Mouse (Mus musculus) liver, embryonic 14.5 days (tissue): ENCODE data around the gene Wfs1. TPM values are rescaled to one million over a fixed set of nuclear protein-coding genes. Genes with fewer than 3 reads are reported as not detected.
"Not testable (repeated sequence)": the region's sequence is repeated elsewhere in the genome, so short reads cannot be mapped to it uniquely, and the experiment has no call there.

Experiments used
- ATAC-seq: fragments of 200-750 bp; cut with Nextera tagmentation; 2 replicates; pipeline ENCODE4 v1.8.0; 2017; ENCODE audit warnings: moderate number of reproducible peaks, mild to moderate bottlenecking, moderate library complexity; ENCODE audit not compliant: insufficient read depth
- DNase-seq, 3 experiments: peaks; one replicate each; pipeline ENCODE4 v3.0.0-alpha.2; 2012 to 2013; ENCODE audit warnings: low read depth in 3 of 3, low spot score in 3 of 3
- H3K27ac ChIP-seq: fragments of 300-500 bp; sonication (generic); 2 replicates; pipeline ENCODE4 v1.5.1; 2014; ENCODE audit warnings: moderate library complexity, mild to moderate bottlenecking, control low read depth, inconsistent platforms
- H3K27me3 ChIP-seq: fragments of 300-500 bp; sonication (generic); 2 replicates; pipeline ENCODE4 v1.6.1; 2014; ENCODE audit warnings: mild to moderate bottlenecking, low read length, moderate library complexity; ENCODE audit not compliant: control insufficient read depth, insufficient read depth
- H3K36me3 ChIP-seq: fragments of 300-500 bp; sonication (generic); replicated peaks from 2 replicates; pipeline ENCODE4 v1.6.1; 2014; ENCODE audit warnings: low read depth; ENCODE audit not compliant: control insufficient read depth, insufficient read depth
- H3K4me1 ChIP-seq, 2 experiments: fragments of 200-500 bp in 1 of 2; fragments of 300-500 bp in 1 of 2; sonication (generic) in 1 of 2; replicated peaks; 2 replicates each; pipeline ENCODE4 v1.6.1; 2012 to 2014; ENCODE audit warnings: antibody characterized with exemption in 1 of 2, inconsistent platforms in 1 of 2, low read length in 1 of 2; ENCODE audit not compliant: control insufficient read depth in 2 of 2, insufficient read depth in 2 of 2
- H3K4me2 ChIP-seq: fragments of 300-500 bp; sonication (generic); 2 replicates; pipeline ENCODE4 v1.6.1; 2014; ENCODE audit warnings: low read depth, mild to moderate bottlenecking, control low read depth, moderate library complexity
- H3K4me3 ChIP-seq, 2 experiments: fragments of 200-500 bp in 1 of 2; fragments of 300-500 bp in 1 of 2; sonication (generic) in 1 of 2; 2 replicates each; pipeline ENCODE4 v1.5.1; 2012 to 2014; ENCODE audit warnings: low read depth in 2 of 2, low read length in 2 of 2, mild to moderate bottlenecking in 2 of 2, control low read depth in 1 of 2, inconsistent platforms in 1 of 2, moderate library complexity in 1 of 2; ENCODE audit not compliant: insufficient read depth in 1 of 2
- H3K9ac ChIP-seq: fragments of 300-500 bp; sonication (generic); replicated peaks from 2 replicates; pipeline ENCODE4 v1.6.1; 2014; ENCODE audit warnings: mild to moderate bottlenecking, control low read depth, moderate library complexity
- H3K9me3 ChIP-seq: fragments of 300-500 bp; sonication (generic); 2 replicates; pipeline ENCODE4 v1.6.1; 2016; ENCODE audit warnings: low read length, mixed read lengths; ENCODE audit not compliant: control insufficient read depth
- CTCF ChIP-seq: IDR thresholded peaks from 2 replicates; pipeline ENCODE4 v1.5.1; 2016; ENCODE audit warnings: antibody characterized with exemption, low read depth, control low read depth
- EP300 ChIP-seq: IDR thresholded peaks from 2 replicates; pipeline ENCODE4 v1.6.1; 2016; ENCODE audit warnings: antibody characterized with exemption, low read depth
- WGBS: fragments of 180-500 bp; shearing (Covaris S2); extraction: QIAGEN DNeasy Blood & Tissue Kit; methylation state at CpG from one replicate; pipeline ENCODE4 v1.1.7; 2014; ENCODE audit not compliant: insufficient replicate concordance; 5-methylcytosine and 5-hydroxymethylcytosine counted together
- polyA plus RNA-seq, 2 experiments: library from polyadenylated mRNA; depleted of rRNA in 1 of 2; stranded (reverse) in 1 of 2; unstranded in 1 of 2; fragments of >200 nt; fragmentation: Nextera tagmentation in 1 of 2; extraction: Ambion mirVana in 1 of 2; gene quantifications; 2 replicates each; pipeline versions ENCODE4 v1.2.1 to v1.2.3; 2012 to 2014

The Wfs1 gene
- polyA plus RNA-seq, 2 experiments: 0.72 to 0.84 TPM

- Histone ChIP-seq H3K4me3 (no peak overlapping the region), H3K9me3 (no peaks in the 10 kb centered on the region), H3K4me2 (no peak overlapping the region), H3K9ac (no peak overlapping the region), H3K36me3 (no peaks in the 10 kb centered on the region), H3K27me3 (no peaks in the 10 kb centered on the region), H3K4me1 (no peaks in the 10 kb centered on the region), H3K27ac (no peak overlapping the region)
- 35% methylated on average over 8 of the region's 8 CpGs for WGBS
- no peak for DNase-seq
- ATAC-seq: no peak
- TF ChIP-seq EP300: no peak
- TF ChIP-seq CTCF: no peak
Measured at GRCm38 (mm10) chr5:36945102-36945701, 43.8 kb downstream of the Wfs1 start.

GRCm38 (mm10) chr5:36944552-36944951 is 44.5 kb downstream of the Wfs1 start:
- Histone ChIP-seq H3K4me3 (no peak overlapping the region), H3K27ac (no peak overlapping the region), H3K9ac (no peak overlapping the region), H3K27me3 (no peaks in the 10 kb centered on the region), H3K9me3 (no peaks in the 10 kb centered on the region), H3K4me2 (no peak overlapping the region), H3K36me3 (no peaks in the 10 kb centered on the region), H3K4me1 (no peaks in the 10 kb centered on the region)
- ATAC-seq (no peak), DNase-seq (no peak)
- WGBS: 45% methylated on average over 5 of the region's 5 CpGs
- TF ChIP-seq CTCF (no peak), EP300 (no peak)

- WGBS: 53% methylated on average over 2 of the region's 2 CpGs
- H3K27me3 ChIP-seq: no peaks in the 10 kb centered on the region
- no peak overlapping the region for H3K4me3 ChIP-seq
- TF ChIP-seq CTCF: peak; percentile 50
- no peak for TF ChIP-seq EP300
- no peak overlapping the region for H3K4me2 ChIP-seq
- no peaks in the 10 kb centered on the region for H3K4me1 ChIP-seq
- no peaks in the 10 kb centered on the region for H3K36me3 ChIP-seq
- DNase-seq (no peak), ATAC-seq (no peak)
- H3K9ac ChIP-seq: no peak overlapping the region
- no peak overlapping the region for H3K27ac ChIP-seq
- H3K9me3 ChIP-seq: no peaks in the 10 kb centered on the region
Measured at GRCm38 (mm10) chr5:36942446-36942845, 46.6 kb downstream of the Wfs1 start.

- WGBS: 48% methylated on average over 2 of the region's 2 CpGs
- not testable (repeated sequence) for H3K4me1 ChIP-seq, ATAC-seq, H3K27ac ChIP-seq, H3K9ac ChIP-seq, H3K36me3 ChIP-seq, H3K4me3 ChIP-seq, H3K9me3 ChIP-seq, DNase-seq, H3K4me2 ChIP-seq, H3K27me3 ChIP-seq
Measured at GRCm38 (mm10) chr5:36938991-36939390, 50.0 kb downstream of the Wfs1 start.

- no peaks in the 10 kb centered on the region for H3K36me3 ChIP-seq
- no peak overlapping the region for H3K9ac ChIP-seq
- DNase-seq (no peak), ATAC-seq (no peak)
- H3K9me3 ChIP-seq: no peaks in the 10 kb centered on the region
- no peaks in the 10 kb centered on the region for H3K27me3 ChIP-seq
- H3K4me2 ChIP-seq: no peak overlapping the region
- H3K27ac ChIP-seq: no peak overlapping the region
- H3K4me3 ChIP-seq: no peak overlapping the region
- no peaks in the 10 kb centered on the region for H3K4me1 ChIP-seq
- WGBS: 62% methylated on average over 5 of the region's 5 CpGs
- TF ChIP-seq CTCF (no peak), EP300 (no peak)
Measured at GRCm38 (mm10) chr5:36938021-36938420, 51.0 kb downstream of the Wfs1 start.
